Mouse (Mus musculus) right cerebral cortex, postnatal 36 days (tissue): Measurements from ENCODE around the gene Acp2.

Experiments
- DNase-seq, 2 experiments: peaks; one replicate each; pipeline ENCODE4 v3.0.0; 2022; ENCODE audit warnings: low spot score in 2 of 2, mixed read lengths in 1 of 2

Acp2 gene

GRCm38 (mm10) chr2:91256256-91257125, 53.8 kb downstream of the Acp2 start:
- no peak for DNase-seq

GRCm38 (mm10) chr2:91257126-91257980, 54.7 kb downstream of the Acp2 start:
- DNase-seq, result no peak

- peak in 1 of 2 experiments; percentile 55 for DNase-seq
Observed at GRCm38 (mm10) chr2:91258054-91258453, 55.4 kb downstream of the Acp2 start.

DNA sequence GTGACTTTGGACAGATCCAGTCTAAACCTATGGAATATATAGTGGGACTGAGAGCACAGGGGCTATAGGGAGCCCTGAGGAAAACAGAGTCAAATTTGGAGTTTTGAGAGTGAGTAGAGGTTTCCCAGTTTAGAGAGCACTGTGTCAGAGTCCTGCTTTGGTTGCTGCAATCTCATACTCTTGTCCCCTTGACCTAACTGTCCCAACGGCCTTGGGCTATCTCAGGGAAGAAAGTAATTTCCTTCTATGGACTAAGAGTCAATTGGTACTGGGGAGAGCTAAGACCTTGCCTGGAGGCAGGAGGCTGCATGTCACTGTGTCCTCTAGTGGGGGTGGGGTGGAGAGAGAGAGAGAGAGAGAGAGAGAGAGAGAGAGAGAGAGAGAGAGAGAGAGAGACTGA, 56.1 kb downstream of the Acp2 start:
- DNase-seq, result no peak

GRCm38 (mm10) chr2:91259493-91259892, 56.8 kb downstream of the Acp2 start:
- no peak for DNase-seq
